Mouse (Mus musculus) MEL (cell line): ENCODE measurements at regions not wholly inside any gene's neighbourhood (a gene's known extent, or its start where the extent isn't known, plus 50 kb on each side); places are given as distances from the start of the nearest gene placed in this dataset.

Experiments
- CTCF ChIP-seq, 3 experiments: IDR thresholded peaks in 2 of 3; conservative IDR thresholded peaks in 1 of 3; 2 replicates each; pipeline ENCODE4 v1.5.1; 2011 to 2012; ENCODE audit warnings: low read length in 3 of 3, low read depth in 2 of 3, mild to moderate bottlenecking in 2 of 3, improper control_type of control experiment in 1 of 3, inconsistent platforms in 1 of 3, mixed read lengths in 1 of 3, moderate library complexity in 1 of 3; ENCODE audit not compliant: control insufficient read depth in 1 of 3, insufficient read depth in 1 of 3, poor library complexity in 1 of 3, severe bottlenecking in 1 of 3
- JUND ChIP-seq: IDR thresholded peaks from 2 replicates; pipeline ENCODE4 v1.6.1; 2011; ENCODE audit warnings: low read depth, mild to moderate bottlenecking, improper control_type of control experiment, low read length
- POLR2A ChIP-seq, 2 experiments: IDR thresholded peaks; 2 replicates each; pipeline ENCODE4 v1.6.1; 2011 to 2012; ENCODE audit warnings: low read length in 2 of 2, mild to moderate bottlenecking in 2 of 2, control low read depth in 1 of 2, improper control_type of control experiment in 1 of 2, low read depth in 1 of 2, moderate library complexity in 1 of 2; ENCODE audit not compliant: control insufficient read depth in 1 of 2, insufficient read depth in 1 of 2, poor library complexity in 1 of 2
- POLR2AphosphoS2 ChIP-seq: IDR thresholded peaks from 2 replicates; pipeline ENCODE4 v1.6.1; 2011; ENCODE audit warnings: low read length, improper control_type of control experiment
- TBP ChIP-seq: IDR thresholded peaks from 2 replicates; pipeline ENCODE4 v1.8.0; 2011; ENCODE audit warnings: low read depth, low read length, improper control_type of control experiment

DNA sequence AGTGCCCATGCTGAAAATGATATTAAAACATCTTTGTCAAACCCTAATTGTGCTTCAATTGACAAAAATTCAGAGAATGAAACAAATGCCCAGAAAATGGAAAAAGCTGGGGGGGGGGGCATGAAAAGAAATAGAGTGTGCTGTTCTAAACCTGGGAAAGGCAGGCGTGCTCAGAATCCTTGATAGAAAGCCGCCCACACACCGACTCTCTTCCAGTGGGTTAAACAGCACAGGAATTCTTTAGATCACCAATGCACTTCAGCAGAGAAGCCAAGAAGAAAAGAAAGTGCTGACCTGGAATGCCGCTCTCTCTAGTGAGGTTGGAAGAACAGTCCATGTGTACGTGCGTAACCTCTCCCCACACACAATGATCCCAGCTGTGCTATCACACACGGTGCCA, 113.4 kb upstream of the Kcnk2 start:
- no peak for TF ChIP-seq POLR2A (IDR thresholded peaks at IDR 0.05; ENCODE audit: control insufficient read depth in 1 of 2, insufficient read depth in 1 of 2, low read depth in 1 of 2, low read length in 2 of 2, poor library complexity in 1 of 2)
- TF ChIP-seq POLR2AphosphoS2 = no peak
- no peak for TF ChIP-seq CTCF (IDR thresholded peaks at IDR 0.05 in 2 of 3, conservative IDR thresholded peaks at IDR 0.05 in 1 of 3; ENCODE audit: control insufficient read depth in 1 of 3, insufficient read depth in 1 of 3, low read depth in 2 of 3, low read length in 3 of 3, poor library complexity in 1 of 3, severe bottlenecking in 1 of 3)
- no peak for TF ChIP-seq TBP
- TF ChIP-seq JUND = no peak
